Mouse (Mus musculus): Measurements from ENCODE around the gene Fmod. TPM values are rescaled to one million over a fixed set of nuclear protein-coding genes. Genes with fewer than 3 reads are reported as not detected.

Fmod gene
- polyA plus RNA-seq (2014; fragmentation: Illumina TruSeq; extraction: RNeasy Lipid Tissue Mini Kit (QIAGEN cat#74804)): 6.3 TPM

GRCm38 (mm10) chr1:134037172-134037571, at the start of gene Fmod:
Gene Fmod (plus strand): TSS chr1:134037254.

GRCm38 (mm10) chr1:134078802-134079476, 41.9 kb downstream of the Fmod start, which contains the start of gene Btg2:
Gene Btg2 (minus strand): TSS chr1:134079120.

Other genes with a start within 250 kb of the Fmod start
- 60.2 TPM for gene Atp2b4, start 236.2 kb upstream of the Fmod start, polyA plus RNA-seq (2014; fragmentation: Illumina TruSeq; extraction: RNeasy Lipid Tissue Mini Kit (QIAGEN cat#74804))
- gene Optc, start 129.3 kb upstream of the Fmod start, polyA plus RNA-seq (2014; fragmentation: Illumina TruSeq; extraction: RNeasy Lipid Tissue Mini Kit (QIAGEN cat#74804)): 2.1 TPM
- gene Prelp, start 115.8 kb upstream of the Fmod start, polyA plus RNA-seq (2014; fragmentation: Illumina TruSeq; extraction: RNeasy Lipid Tissue Mini Kit (QIAGEN cat#74804)): 17.0 TPM
- gene Btg2, start 41.9 kb downstream of the Fmod start, polyA plus RNA-seq (2014; fragmentation: Illumina TruSeq; extraction: RNeasy Lipid Tissue Mini Kit (QIAGEN cat#74804)): 10.5 TPM
- not detected for gene Chit1, start 74.0 kb downstream of the Fmod start, polyA plus RNA-seq (2014; fragmentation: Illumina TruSeq; extraction: RNeasy Lipid Tissue Mini Kit (QIAGEN cat#74804))
- not detected for gene Chil1, start 144.9 kb downstream of the Fmod start, polyA plus RNA-seq (2014; fragmentation: Illumina TruSeq; extraction: RNeasy Lipid Tissue Mini Kit (QIAGEN cat#74804))
- not detected for gene Mybph, start 156.2 kb downstream of the Fmod start, polyA plus RNA-seq (2014; fragmentation: Illumina TruSeq; extraction: RNeasy Lipid Tissue Mini Kit (QIAGEN cat#74804))
- gene Adora1, start 198.2 kb downstream of the Fmod start, polyA plus RNA-seq (2014; fragmentation: Illumina TruSeq; extraction: RNeasy Lipid Tissue Mini Kit (QIAGEN cat#74804)): 5.0 TPM